Mouse (Mus musculus) lung, embryonic 15.5 days (tissue): ENCODE data around the gene Ebpl. TPM values are rescaled to one million over a fixed set of nuclear protein-coding genes. Genes with fewer than 3 reads are reported as not detected.

ENCODE experiments used
- ATAC-seq: fragments of 200-750 bp; cut with Nextera tagmentation; 2 replicates; pipeline ENCODE4 v1.8.0; 2017; ENCODE audit warnings: moderate number of reproducible peaks, borderline replicate concordance; ENCODE audit not compliant: low FRiP score, low TSS enrichment; ENCODE audit errors: extremely low read depth
- H3K27ac ChIP-seq: fragments of 300-500 bp; sonication (generic); 2 replicates; pipeline ENCODE4 v1.5.1; 2015; ENCODE audit warnings: moderate library complexity, mild to moderate bottlenecking, inconsistent platforms
- H3K27me3 ChIP-seq: fragments of 300-500 bp; sonication (generic); 2 replicates; pipeline ENCODE4 v1.6.1; 2015; ENCODE audit warnings: inconsistent platforms
- H3K36me3 ChIP-seq: fragments of 300-500 bp; sonication (generic); 2 replicates; pipeline ENCODE4 v1.6.1; 2015; ENCODE audit warnings: inconsistent platforms
- H3K4me1 ChIP-seq: fragments of 300-500 bp; sonication (generic); 2 replicates; pipeline ENCODE4 v1.6.1; 2015; ENCODE audit warnings: inconsistent platforms
- H3K4me2 ChIP-seq: fragments of 300-500 bp; sonication (generic); 2 replicates; pipeline ENCODE4 v1.6.1; 2015; ENCODE audit warnings: inconsistent platforms, mild to moderate bottlenecking, moderate library complexity
- H3K4me3 ChIP-seq: fragments of 300-500 bp; sonication (generic); 2 replicates; pipeline ENCODE4 v1.5.1; 2015; ENCODE audit warnings: mild to moderate bottlenecking, inconsistent platforms
- H3K9ac ChIP-seq: fragments of 300-500 bp; sonication (generic); 2 replicates; pipeline ENCODE4 v1.6.1; 2015; ENCODE audit warnings: inconsistent platforms
- H3K9me3 ChIP-seq: fragments of 300-500 bp; sonication (generic); 2 replicates; pipeline ENCODE4 v1.6.1; 2016; ENCODE audit warnings: inconsistent platforms
- WGBS: fragments of 180-500 bp; shearing (Covaris S2); methylation state at CpG from one replicate; pipeline ENCODE4 v1.1.7; 2015; 5-methylcytosine and 5-hydroxymethylcytosine counted together
- polyA plus RNA-seq: library from polyadenylated mRNA; unstranded; fragments of >200 nt; fragmentation: Nextera tagmentation; extraction: Ambion mirVana; gene quantifications from 2 replicates; pipeline ENCODE4 v1.2.1, GENCODE M21; 2015

Ebpl gene
- polyA plus RNA-seq, 1 experiment from 2014 or later = 8.6 TPM

- Histone ChIP-seq H3K4me3 (no peak overlapping the region), H3K36me3 (no peaks in the 10 kb centered on the region), H3K27ac (no peak overlapping the region), H3K27me3 (no peaks in the 10 kb centered on the region), H3K9ac (no peak overlapping the region), H3K9me3 (no peaks in the 10 kb centered on the region), H3K4me1 (peaks cover 4% of the 10 kb centered on the region; the same call in 1 of the 2 replicates), H3K4me2 (no peak overlapping the region)
- 47% methylated on average over 16 of the region's 16 CpGs for WGBS
- no peak for ATAC-seq
Measured at GRCm38 (mm10) chr14:61293884-61294737, 66.1 kb downstream of the Ebpl start.

- no peak overlapping the region for H3K4me2 ChIP-seq
- no peak for ATAC-seq
- no peaks in the 10 kb centered on the region for H3K36me3 ChIP-seq
- WGBS = 25% methylated on average over 3 of the region's 3 CpGs
- no peaks in the 10 kb centered on the region for H3K9me3 ChIP-seq
- H3K27me3 ChIP-seq = no peaks in the 10 kb centered on the region; the same call in 1 of the 2 replicates
- H3K4me3 ChIP-seq = no peak overlapping the region
- no peak overlapping the region for H3K27ac ChIP-seq
- H3K4me1 ChIP-seq = peaks cover 7% of the 10 kb centered on the region; the same call in 1 of the 2 replicates
- H3K9ac ChIP-seq = no peak overlapping the region
Measured at GRCm38 (mm10) chr14:61290664-61291063, 69.6 kb downstream of the Ebpl start.

DNA sequence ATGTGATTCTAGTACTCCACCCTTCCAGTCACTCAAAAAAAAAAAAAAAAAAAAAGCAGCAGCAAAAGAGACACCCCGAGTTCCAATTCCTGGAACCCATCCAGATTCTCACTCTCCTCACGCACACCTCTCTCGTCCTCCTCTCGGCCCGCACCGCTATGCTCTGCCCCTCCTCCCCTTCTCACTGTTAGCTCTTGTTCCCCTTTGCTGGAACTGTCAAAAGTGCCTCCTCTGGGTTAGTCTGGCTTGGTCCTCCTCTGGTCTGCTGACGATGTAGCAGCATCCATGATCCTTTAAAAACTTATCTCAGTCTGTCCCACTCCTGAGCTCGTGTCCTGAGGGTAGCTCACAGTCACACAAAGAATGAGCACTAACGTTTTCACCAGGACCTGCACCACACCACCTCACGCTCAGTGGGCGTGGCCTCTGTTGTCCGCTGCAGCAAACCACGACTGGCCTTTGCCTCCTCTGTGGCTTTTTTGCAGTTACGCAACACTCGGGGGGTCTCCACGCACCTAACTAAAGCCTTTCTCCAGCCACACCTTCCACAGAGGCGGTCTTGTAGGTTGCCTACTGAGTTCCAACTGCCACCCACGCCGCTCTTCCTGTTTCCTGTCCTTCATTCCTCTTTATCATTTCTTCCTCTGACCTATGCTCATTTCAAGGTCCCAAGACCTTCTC is 71.5 kb downstream of the Ebpl start:
- Histone ChIP-seq H3K9me3 (no peaks in the 10 kb centered on the region), H3K4me3 (no peak overlapping the region), H3K4me1 (peaks cover 7% of the 10 kb centered on the region; the same call in 1 of the 2 replicates), H3K27me3 (no peaks in the 10 kb centered on the region; the same call in 1 of the 2 replicates), H3K9ac (no peak overlapping the region), H3K36me3 (no peaks in the 10 kb centered on the region), H3K27ac (no peak overlapping the region), H3K4me2 (no peak overlapping the region)
- 50% methylated on average over 19 of the region's 19 CpGs for WGBS
- no peak for ATAC-seq

Other genes starting within 250 kb of the Ebpl start
- gene Sacs, start 222.0 kb downstream of the Ebpl start, polyA plus RNA-seq = 2.2 and 2.3 TPM in 2 replicates
- gene Sgcg, start 101.9 kb downstream of the Ebpl start, polyA plus RNA-seq = 1.3 and 1.4 TPM in 2 replicates
- 0.88 and 1.1 TPM in 2 replicates for gene Arl11, start 50.7 kb downstream of the Ebpl start, polyA plus RNA-seq
- 42.3 and 42.4 TPM in 2 replicates for gene Kpna3, start 79.4 kb upstream of the Ebpl start, polyA plus RNA-seq
- 19.7 and 22.6 TPM in 2 replicates for gene Spryd7, start 196.4 kb upstream of the Ebpl start, polyA plus RNA-seq
- 15.7 and 17.1 TPM in 2 replicates for gene Trim13, start 237.8 kb upstream of the Ebpl start, polyA plus RNA-seq
- 1.0 and 1.4 TPM in 2 replicates for gene Kcnrg, start 247.0 kb upstream of the Ebpl start, polyA plus RNA-seq